Mouse (Mus musculus) C2C12 (cell line): Measurements from ENCODE around the gene Dst.

Experiments
- CEBPB ChIP-seq: IDR thresholded peaks from one replicate; pipeline ENCODE4 v1.6.1; 2011; ENCODE audit warnings: low read depth, mild to moderate bottlenecking, control low read depth, moderate library complexity
- CTCF ChIP-seq: IDR thresholded peaks from one replicate; pipeline ENCODE4 v1.5.1; 2011; ENCODE audit not compliant: control insufficient read depth, insufficient read depth, insufficient read length
- MAX ChIP-seq: IDR thresholded peaks from one replicate; pipeline ENCODE4 v1.6.1; 2011; ENCODE audit warnings: mild to moderate bottlenecking, control low read depth
- MYOD1 ChIP-seq: IDR thresholded peaks from one replicate; pipeline ENCODE4 v1.6.1; 2011; ENCODE audit warnings: low read depth; ENCODE audit not compliant: control insufficient read depth, insufficient read length
- MYOG ChIP-seq: IDR thresholded peaks from one replicate; pipeline ENCODE4 v1.6.1; 2011; ENCODE audit not compliant: control insufficient read depth, insufficient read length; ENCODE audit errors: extremely low read depth
- USF1 ChIP-seq: IDR thresholded peaks from one replicate; pipeline ENCODE4 v1.6.1; 2011; ENCODE audit warnings: low read depth, mild to moderate bottlenecking, control low read depth, moderate library complexity

DNA sequence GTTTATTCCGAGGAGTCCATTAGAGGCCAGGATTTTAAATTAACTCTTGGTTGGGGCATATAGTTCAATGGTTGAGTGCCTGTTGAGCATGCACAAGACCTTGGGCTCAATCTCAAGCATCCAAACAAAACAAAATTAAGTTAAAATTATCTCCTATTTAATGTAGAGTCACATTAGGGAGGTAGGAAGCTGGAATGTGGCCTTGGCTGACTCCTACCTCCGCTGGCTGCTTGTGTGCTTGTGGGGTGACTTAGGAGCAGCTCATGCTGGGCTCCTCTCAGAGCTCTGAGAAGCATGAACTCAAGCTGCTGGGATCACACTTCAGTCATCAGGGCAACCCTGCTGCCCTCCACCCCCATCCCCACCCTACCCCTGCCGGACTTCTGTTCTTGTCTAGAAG, 181.0 kb downstream of the Dst start:
- TF ChIP-seq CEBPB = no peak
- TF ChIP-seq MYOD1 = no peak
- TF ChIP-seq CTCF = no peak
- no peak for TF ChIP-seq MAX
- no peak for TF ChIP-seq USF1
- no peak for TF ChIP-seq MYOG
